Mouse (Mus musculus): ENCODE measurements around the gene Inhbe. TPM values are rescaled to one million over a fixed set of nuclear protein-coding genes. Genes with fewer than 3 reads are reported as not detected.

The Inhbe gene
- total RNA-seq, 1 experiment from 2014 or later: 0.12 TPM

DNA sequence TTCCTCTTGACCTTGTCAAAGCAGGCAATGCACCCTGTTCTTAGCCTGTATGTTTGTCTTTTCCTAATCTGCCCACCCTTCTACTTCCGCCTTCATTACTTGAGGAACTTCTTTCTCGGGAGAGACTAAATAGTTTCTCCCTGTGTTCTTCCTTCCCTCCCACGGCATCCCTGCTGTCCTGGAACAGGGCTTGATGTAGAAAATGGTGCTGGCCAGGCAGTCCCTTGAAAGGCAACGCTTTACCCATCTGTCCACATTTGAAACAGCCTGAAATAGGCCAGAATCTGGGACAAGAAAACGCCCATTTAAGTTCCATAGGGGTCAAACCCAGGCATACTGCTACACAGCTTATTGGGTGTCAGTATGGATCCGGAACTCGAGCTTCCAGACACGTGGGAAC lies 4.4 kb downstream of the Inhbe start:
- ATAC-seq (ENCODE audit: extremely low read depth, insufficient number of reproducible peaks, low FRiP score, poor library complexity, severe bottlenecking): no peak

- ATAC-seq (ENCODE audit: extremely low read depth, insufficient number of reproducible peaks, low FRiP score, poor library complexity, severe bottlenecking): no peak
Measured at GRCm38 (mm10) chr10:127348957-127349356, 5.3 kb downstream of the Inhbe start.

GRCm38 (mm10) chr10:127346173-127346572 lies 8.0 kb downstream of the Inhbe start:
- no peak for ATAC-seq (ENCODE audit: extremely low read depth, insufficient number of reproducible peaks, low FRiP score, poor library complexity, severe bottlenecking)

DNA sequence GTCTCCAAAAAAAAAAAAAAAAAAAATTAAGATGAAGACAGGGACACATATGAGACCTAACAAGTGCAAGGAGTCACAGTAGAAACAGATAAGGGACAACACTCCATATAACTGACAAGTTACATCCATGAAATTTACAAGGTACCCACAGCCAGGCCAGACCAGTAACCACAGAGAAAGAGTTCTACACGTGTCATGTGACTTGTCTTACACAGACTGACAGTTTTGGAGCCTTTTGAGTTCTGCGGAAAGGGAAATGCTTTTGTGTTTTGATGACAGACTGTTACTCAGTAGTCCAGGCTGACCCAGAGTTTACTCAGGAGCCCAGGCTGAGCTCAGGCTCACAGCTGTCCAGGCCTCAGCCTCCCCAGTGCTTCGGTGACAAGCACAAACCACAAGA lies 11.2 kb downstream of the Inhbe start:
- ATAC-seq (ENCODE audit: extremely low read depth, insufficient number of reproducible peaks, low FRiP score, poor library complexity, severe bottlenecking): no peak

GRCm38 (mm10) chr10:127341891-127342639 lies 12.1 kb downstream of the Inhbe start, which contains the start of gene Gli1:
Gene Gli1 (minus strand): TSS chr10:127341974.
- ATAC-seq (ENCODE audit: extremely low read depth, insufficient number of reproducible peaks, low FRiP score, poor library complexity, severe bottlenecking): peak; percentile 71

GRCm38 (mm10) chr10:127341360-127341690 lies 12.9 kb downstream of the Inhbe start:
- ATAC-seq (ENCODE audit: extremely low read depth, insufficient number of reproducible peaks, low FRiP score, poor library complexity, severe bottlenecking): no peak

DNA sequence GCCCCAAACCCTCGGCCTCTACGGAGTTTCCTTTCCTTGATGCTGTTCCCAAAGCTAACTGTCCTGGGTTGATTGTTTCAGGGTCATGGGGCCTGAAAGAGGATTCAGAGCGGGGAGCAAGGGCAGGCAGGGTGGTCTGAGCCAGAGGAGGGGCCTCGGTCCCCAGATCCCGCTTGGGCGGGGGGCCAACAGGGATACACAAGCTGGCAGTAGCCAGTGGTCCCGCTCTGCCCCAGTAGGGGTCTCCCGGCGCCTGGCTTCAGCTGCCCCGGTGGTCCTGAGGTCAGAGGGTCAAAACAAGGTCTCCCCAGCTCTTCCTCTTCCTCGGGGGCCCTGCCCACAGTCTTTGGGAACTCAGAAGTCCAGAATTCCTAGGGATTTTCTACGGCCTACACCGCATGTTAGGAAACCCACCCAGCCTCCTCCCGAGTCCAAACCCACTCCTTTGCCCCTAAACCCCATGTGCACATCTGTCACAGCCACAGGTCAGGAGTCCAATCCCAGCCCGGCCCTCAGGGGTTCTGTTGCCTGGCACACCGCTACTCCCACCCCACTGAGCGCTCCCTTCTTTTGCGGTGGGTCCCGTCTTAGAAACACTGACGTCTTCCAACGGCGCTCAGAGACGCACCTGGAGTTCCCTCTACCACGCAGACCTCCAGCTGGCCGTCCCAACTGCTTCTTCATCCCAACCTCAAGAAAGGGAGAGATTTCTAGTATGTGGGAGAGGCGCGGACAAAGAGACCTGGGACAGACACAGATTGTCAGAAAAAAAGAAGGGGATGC lies 13.4 kb downstream of the Inhbe start:
- ATAC-seq (ENCODE audit: extremely low read depth, insufficient number of reproducible peaks, low FRiP score, poor library complexity, severe bottlenecking): no peak

GRCm38 (mm10) chr10:127339683-127340576 lies 14.3 kb downstream of the Inhbe start:
- no peak for ATAC-seq (ENCODE audit: extremely low read depth, insufficient number of reproducible peaks, low FRiP score, poor library complexity, severe bottlenecking)

DNA sequence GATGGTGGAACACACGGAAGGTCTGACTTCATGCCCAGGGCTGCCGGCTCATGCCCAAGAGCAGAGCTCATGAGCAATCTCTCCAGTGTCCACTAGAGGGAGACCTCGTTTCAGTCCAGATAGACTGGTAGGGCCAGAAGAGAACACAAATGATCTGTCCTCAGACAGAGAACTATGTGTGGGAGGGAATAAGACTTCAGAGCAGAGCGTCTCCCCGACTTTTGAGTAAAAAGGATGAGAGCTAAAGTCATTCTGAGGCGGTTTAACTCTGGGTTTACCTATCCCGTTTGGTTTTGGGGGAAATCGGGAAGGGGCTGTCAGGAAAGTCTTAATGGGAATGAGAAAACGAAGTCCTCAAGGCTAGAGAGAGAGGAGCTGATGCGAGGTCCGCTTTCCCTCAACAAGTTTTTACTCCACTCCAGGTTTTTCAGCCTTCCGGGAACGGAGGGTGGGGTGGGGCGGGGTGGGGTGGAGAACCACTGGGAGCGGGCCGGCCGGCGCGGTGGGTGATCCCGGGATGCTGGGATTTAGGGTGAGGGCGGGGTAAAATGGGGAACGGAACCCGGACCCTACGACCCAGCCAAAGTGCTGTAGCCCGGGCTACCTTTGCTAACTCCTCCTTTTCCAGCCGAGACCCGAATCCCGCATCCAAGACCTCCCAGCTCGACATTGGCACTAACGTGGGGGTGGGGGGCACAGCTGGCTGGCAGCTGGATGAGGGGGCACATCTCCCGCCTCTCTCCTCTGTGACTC lies 15.1 kb downstream of the Inhbe start:
- ATAC-seq (ENCODE audit: extremely low read depth, insufficient number of reproducible peaks, low FRiP score, poor library complexity, severe bottlenecking): peak; percentile 90

DNA sequence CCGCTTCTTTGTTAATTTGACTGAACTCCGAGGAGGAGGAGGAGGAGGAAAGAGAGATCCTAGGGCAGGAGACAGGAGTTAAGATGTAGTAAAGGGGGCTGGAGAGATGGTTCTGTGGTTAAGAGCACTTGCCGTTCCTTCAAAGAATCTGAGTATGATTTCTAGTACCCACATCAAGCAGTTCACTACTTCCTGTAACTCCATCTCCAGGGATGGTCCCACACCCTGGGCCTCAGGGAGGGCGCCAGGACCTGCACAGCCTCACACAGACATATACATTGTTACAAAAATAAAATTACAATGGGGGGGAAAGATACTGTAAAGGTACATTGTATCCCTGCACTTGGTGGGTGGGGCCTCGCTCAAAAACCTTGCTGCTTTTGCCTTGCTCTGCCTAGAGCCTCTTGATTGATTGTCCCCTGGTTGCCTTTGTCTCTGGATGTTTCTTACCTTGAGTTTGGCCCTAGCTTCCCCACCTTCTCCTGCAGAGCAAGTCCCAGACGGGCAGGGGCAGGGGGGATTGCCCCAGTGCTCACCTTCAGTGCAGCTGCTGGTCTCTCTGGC lies 16.6 kb downstream of the Inhbe start:
- ATAC-seq (ENCODE audit: extremely low read depth, insufficient number of reproducible peaks, low FRiP score, poor library complexity, severe bottlenecking): no peak

- ATAC-seq (ENCODE audit: extremely low read depth, insufficient number of reproducible peaks, low FRiP score, poor library complexity, severe bottlenecking): no peak
Measured at GRCm38 (mm10) chr10:127336952-127337351, 17.3 kb downstream of the Inhbe start.

DNA sequence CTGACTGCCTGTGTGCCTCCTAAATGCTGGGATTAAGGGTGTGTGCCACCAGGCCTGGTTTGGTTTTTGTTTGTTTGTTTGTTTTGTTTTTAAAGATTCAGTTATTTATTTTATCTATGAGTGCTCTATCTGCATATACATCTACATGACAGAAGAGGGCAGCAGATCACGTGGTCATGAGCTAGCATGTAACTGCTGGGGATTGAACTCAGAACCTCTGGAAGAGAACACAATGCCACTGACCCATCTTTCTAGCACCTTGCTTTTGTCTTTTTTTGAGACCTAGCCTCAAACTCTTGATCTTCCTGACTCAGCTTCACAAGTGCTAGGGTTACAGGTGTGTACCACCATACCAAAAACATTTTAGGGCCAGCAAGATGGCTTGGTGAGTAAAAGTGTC lies 18.9 kb downstream of the Inhbe start:
- no peak for ATAC-seq (ENCODE audit: extremely low read depth, insufficient number of reproducible peaks, low FRiP score, poor library complexity, severe bottlenecking)

DNA sequence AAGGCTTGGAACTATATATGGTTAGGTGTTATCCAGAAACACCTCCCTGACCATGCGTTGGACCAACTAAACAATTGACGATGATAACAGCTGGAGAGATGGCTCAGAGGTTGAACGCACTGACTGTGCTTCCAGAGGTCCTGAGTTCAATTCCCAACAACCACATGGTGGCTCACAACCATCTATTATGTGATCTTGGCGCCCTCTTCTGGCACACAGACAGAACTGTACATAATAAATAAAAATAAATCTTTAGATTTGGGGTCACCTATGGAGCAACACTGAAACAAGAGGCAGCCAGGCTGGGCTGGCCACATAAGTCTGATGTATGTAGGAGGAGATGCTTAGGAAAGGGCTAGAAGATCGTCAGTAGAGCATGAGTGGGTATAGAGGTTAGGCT lies 21.1 kb downstream of the Inhbe start:
- ATAC-seq (ENCODE audit: extremely low read depth, insufficient number of reproducible peaks, low FRiP score, poor library complexity, severe bottlenecking): peak; percentile 17; the same call in 1 of the 2 replicates

GRCm38 (mm10) chr10:127332211-127332874 lies 21.9 kb downstream of the Inhbe start:
- no peak for ATAC-seq (ENCODE audit: extremely low read depth, insufficient number of reproducible peaks, low FRiP score, poor library complexity, severe bottlenecking)

DNA sequence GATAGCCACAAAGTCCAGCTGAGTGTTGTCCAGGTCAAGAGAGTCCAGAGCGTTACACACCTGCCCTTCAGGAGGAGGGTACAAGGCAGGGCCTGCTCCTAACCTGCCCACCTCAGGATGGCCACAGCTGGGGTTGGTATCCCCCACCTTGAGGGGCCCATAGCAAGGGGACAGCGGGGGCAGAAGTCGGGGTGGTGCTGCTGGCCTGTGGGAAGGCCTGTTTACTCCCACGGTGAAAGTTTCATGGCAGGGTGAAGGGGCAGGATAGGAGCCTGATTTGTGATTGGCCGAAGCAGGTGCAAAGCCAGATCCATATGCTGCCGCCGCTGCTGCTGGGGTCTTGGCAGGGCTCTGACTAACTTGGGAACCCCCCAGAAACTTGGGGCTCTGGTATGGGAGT lies 24.0 kb downstream of the Inhbe start:
- ATAC-seq (ENCODE audit: extremely low read depth, insufficient number of reproducible peaks, low FRiP score, poor library complexity, severe bottlenecking): no peak

GRCm38 (mm10) chr10:127327461-127328145 lies 26.6 kb downstream of the Inhbe start:
- ATAC-seq (ENCODE audit: extremely low read depth, insufficient number of reproducible peaks, low FRiP score, poor library complexity, severe bottlenecking): no peak

- no peak for ATAC-seq (ENCODE audit: extremely low read depth, insufficient number of reproducible peaks, low FRiP score, poor library complexity, severe bottlenecking)
Measured at GRCm38 (mm10) chr10:127326828-127327227, 27.4 kb downstream of the Inhbe start.

Data from neutrophil, adult 5-6 weeks (primary cell).